Mouse (Mus musculus) small intestine, adult 2 months (tissue): ENCODE data around the gene Prim1.

Source experiments
- CTCF ChIP-seq: fragments of 200-500 bp; IDR thresholded peaks from 2 replicates; pipeline ENCODE4 v1.5.1; 2012; ENCODE audit warnings: low read depth, mild to moderate bottlenecking, control low read depth, inconsistent platforms, low read length, moderate library complexity, mixed read lengths; ENCODE audit not compliant: insufficient replicate concordance, insufficient read length; ENCODE audit errors: extremely low read depth
- POLR2A ChIP-seq: fragments of 200-500 bp; IDR thresholded peaks from 2 replicates; pipeline ENCODE4 v1.6.1; 2012; ENCODE audit warnings: low read depth, mild to moderate bottlenecking, control low read depth, inconsistent platforms, low read length, moderate library complexity

DNA sequence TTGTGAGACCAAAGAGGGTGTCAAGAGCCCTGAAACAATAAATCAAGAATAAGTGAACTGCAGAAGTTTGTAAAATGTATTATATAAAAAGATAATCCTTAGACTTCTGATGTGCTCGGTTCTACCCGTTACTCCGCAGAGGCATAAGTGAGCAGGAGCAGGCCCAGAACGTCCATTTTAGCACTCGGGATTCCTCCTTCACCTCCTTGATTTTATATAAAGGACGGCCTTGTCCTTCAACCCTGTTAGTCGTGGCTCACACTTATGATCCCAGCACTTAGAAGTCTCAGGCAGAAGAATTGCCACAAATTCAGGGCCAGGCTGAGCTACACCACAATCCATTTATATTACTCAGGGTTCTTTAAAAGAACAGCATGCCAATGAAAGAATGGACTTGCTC is 15.0 kb downstream of the Prim1 start:
- no peak for TF ChIP-seq POLR2A
- no peak for TF ChIP-seq CTCF
